Mouse (Mus musculus) myocyte (in vitro differentiated cells): ENCODE data around the gene Rell1.

Experiments
- MAX ChIP-seq: IDR thresholded peaks from one replicate; pipeline ENCODE4 v1.6.1; 2011; ENCODE audit warnings: low read depth, mild to moderate bottlenecking, control low read depth
- MYOD1 ChIP-seq, 3 experiments: IDR thresholded peaks; one replicate each; pipeline ENCODE4 v1.6.1; 2011; ENCODE audit warnings: control low read depth in 2 of 3, low read depth in 2 of 3, mild to moderate bottlenecking in 2 of 3, moderate library complexity in 1 of 3; ENCODE audit not compliant: insufficient read length in 2 of 3, control insufficient read depth in 1 of 3
- MYOG ChIP-seq, 3 experiments: IDR thresholded peaks; one replicate each; pipeline ENCODE4 v1.6.1; 2011; ENCODE audit warnings: control low read depth in 2 of 3, low read depth in 2 of 3, mild to moderate bottlenecking in 2 of 3; ENCODE audit not compliant: insufficient read length in 2 of 3, control insufficient read depth in 1 of 3, insufficient read depth in 1 of 3
- POLR2A ChIP-seq: IDR thresholded peaks from one replicate; pipeline ENCODE4 v1.6.1; 2011; ENCODE audit warnings: low read depth, mild to moderate bottlenecking, control low read depth, moderate library complexity; ENCODE audit not compliant: insufficient read length
- POLR2AphosphoS2 ChIP-seq: IDR thresholded peaks from one replicate; pipeline ENCODE4 v1.6.1; 2011; ENCODE audit warnings: low read depth, control low read depth; ENCODE audit not compliant: insufficient read length
- SRF ChIP-seq: IDR thresholded peaks from one replicate; pipeline ENCODE4 v1.6.1; 2011; ENCODE audit warnings: low read depth; ENCODE audit not compliant: control insufficient read depth, insufficient read length
- TCF12 ChIP-seq: IDR thresholded peaks from one replicate; pipeline ENCODE4 v1.6.1; 2011; ENCODE audit warnings: mild to moderate bottlenecking, control low read depth; ENCODE audit not compliant: poor library complexity, insufficient read depth, severe bottlenecking
- USF1 ChIP-seq: IDR thresholded peaks from one replicate; pipeline ENCODE4 v1.6.1; 2011; ENCODE audit warnings: low read depth, mild to moderate bottlenecking, control low read depth, moderate library complexity

DNA sequence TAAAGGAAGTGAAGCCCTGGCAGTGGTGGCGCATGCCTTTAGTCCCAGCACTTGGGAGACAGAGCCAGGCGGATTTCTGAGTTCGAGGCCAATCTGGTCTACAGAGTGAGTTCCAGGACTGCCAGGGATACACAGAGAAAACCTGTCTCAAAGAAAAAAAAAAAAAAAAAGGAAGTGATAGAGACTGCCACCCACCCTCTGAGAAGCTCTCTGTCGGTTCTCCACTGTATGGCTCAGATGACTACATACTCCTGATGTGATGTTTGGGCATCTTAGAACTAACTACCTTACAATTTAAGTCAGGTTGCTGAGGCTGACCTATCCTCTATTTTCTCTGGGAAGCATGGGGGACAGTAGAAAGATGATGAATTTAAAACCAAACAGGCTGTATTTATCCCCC, 2.3 kb downstream of the Rell1 start:
- no peak for TF ChIP-seq USF1
- no peak for TF ChIP-seq POLR2A
- TF ChIP-seq MAX: no peak
- TF ChIP-seq SRF: no peak
- TF ChIP-seq MYOG (IDR thresholded peaks at IDR 0.05; ENCODE audit: control insufficient read depth in 1 of 3, insufficient read depth in 1 of 3, insufficient read length in 2 of 3, low read depth in 2 of 3): no peak
- TF ChIP-seq MYOD1 (IDR thresholded peaks at IDR 0.05; ENCODE audit: control insufficient read depth in 1 of 3, insufficient read length in 2 of 3, low read depth in 2 of 3): no peak
- TF ChIP-seq POLR2AphosphoS2: no peak
- TF ChIP-seq TCF12: no peak
